Mouse (Mus musculus): Measurements from ENCODE around the gene 1700109H08Rik.

DNA sequence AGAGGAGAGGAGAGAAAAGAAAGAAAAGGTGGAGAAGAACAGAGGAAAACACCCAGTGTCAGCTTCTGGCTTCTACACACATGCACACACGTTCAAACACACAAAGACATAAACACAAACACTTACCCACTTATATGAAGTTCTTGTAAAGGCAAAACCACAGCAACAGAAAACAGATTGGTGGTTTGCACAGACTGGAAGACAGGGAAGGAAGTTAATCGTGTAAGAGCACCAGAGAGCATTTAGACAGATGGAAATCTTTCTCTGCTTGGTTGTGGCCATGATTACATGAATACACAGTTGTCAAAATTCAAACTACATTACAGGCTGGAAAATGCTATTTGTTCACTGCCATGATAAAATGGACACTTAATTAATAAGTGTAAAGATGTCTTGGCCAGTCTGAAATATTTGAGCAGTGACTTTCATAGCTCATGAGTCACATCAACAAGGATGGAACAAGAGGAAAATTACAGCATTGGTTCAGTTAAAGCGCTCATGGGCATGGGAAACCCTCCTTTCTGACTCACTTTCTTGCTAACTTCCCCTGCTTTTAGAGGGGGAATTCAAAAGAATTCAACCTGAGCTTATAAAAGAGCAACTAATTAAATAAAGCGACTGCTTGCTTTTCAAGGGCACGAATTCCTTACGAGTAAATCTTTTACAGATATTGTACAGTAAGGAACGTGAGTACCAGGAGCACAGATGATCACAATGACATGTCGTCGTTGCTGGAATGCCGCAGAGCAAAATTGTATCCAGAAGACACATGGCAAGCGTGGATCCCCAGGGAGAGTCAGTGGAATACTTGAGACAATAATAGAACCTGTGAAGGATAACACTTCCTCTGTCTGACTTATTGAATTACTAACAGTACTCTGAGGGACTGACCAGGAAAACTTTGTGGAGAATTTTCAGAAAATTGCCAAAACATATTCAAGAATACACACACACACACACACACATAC, 32.6 kb upstream of the 1700109H08Rik start:
- TF ChIP-seq CTCF (IDR thresholded peaks at IDR 0.05; ENCODE audit: borderline replicate concordance, insufficient read depth, low read length) (no peak), POLR2A (IDR thresholded peaks at IDR 0.05; ENCODE audit: low read depth, low read length) (no peak)
